Mouse (Mus musculus): ENCODE data around the gene Il1rap. TPM values are rescaled to one million over a fixed set of nuclear protein-coding genes. Genes with fewer than 3 reads are reported as not detected.

The Il1rap gene
- total and polyA plus RNA-seq, 3 experiments: 5.4 to 5.9 TPM; not detected in 1

- no peak overlapping the region for H3K27ac ChIP-seq (ENCODE audit: control insufficient read depth, low read depth, low read length)
- H3K27me3 ChIP-seq (ENCODE audit: control insufficient read depth in 1 of 2, insufficient read depth in 2 of 2, low read length in 2 of 2): no peaks in the 10 kb centered on the region
- H3K4me1 ChIP-seq (ENCODE audit: control insufficient read depth in 1 of 2, insufficient read depth in 2 of 2, low read length in 2 of 2): peaks cover 8 to 10% of the 10 kb centered on the region in 2 experiments
- H3K9me3 ChIP-seq (replicated peaks; ENCODE audit: insufficient read depth, low read length): no peaks in the 10 kb centered on the region
- peaks cover 0 to 13% of the 10 kb centered on the region in 2 experiments; a peak in 2 of 4 replicates for H3K36me3 ChIP-seq (ENCODE audit: control insufficient read depth in 1 of 2, insufficient read depth in 2 of 2, low read length in 2 of 2)
- H3K4me3 ChIP-seq (ENCODE audit: control insufficient read depth in 1 of 2, insufficient read depth in 1 of 2, low read depth in 2 of 2, low read length in 2 of 2): no peak overlapping the region
- H3K9ac ChIP-seq (ENCODE audit: control insufficient read depth, low read depth, low read length, poor library complexity, severe bottlenecking): no peak overlapping the region
- TF ChIP-seq SMC3 (IDR thresholded peaks at IDR 0.05; ENCODE audit: low read depth, low read length): no peak
- no peak for TF ChIP-seq MAZ (IDR thresholded peaks at IDR 0.05; ENCODE audit: low read depth, low read length)
- no peak for TF ChIP-seq EP300 (IDR thresholded peaks at IDR 0.05; ENCODE audit: low read depth in 1 of 2, low read length in 2 of 2)
- no peak for TF ChIP-seq KAT2A (conservative IDR thresholded peaks at IDR 0.05; ENCODE audit: low read depth, low read length)
- TF ChIP-seq HCFC1 (IDR thresholded peaks at IDR 0.05; ENCODE audit: low read depth, low read length): no peak
- TF ChIP-seq NRF1 (IDR thresholded peaks at IDR 0.05; ENCODE audit: insufficient read depth, low read depth, low read length, poor library complexity, severe bottlenecking): no peak
- no peak for TF ChIP-seq ZNF384 (IDR thresholded peaks at IDR 0.05; ENCODE audit: low read depth, low read length)
- no peaks in the 10 kb centered on the region for H3K79me2 ChIP-seq (ENCODE audit: control insufficient read depth, insufficient read depth, low read length, poor library complexity)
- no peak for DNase-seq (ENCODE audit: low read depth, low spot score)
These were observed 65.5 kb downstream of the Il1rap start for GRCm38 (mm10) chr16:26647036-26647435.

- no peaks in the 10 kb centered on the region for H3K36me3 ChIP-seq (ENCODE audit: control insufficient read depth in 1 of 2, insufficient read depth in 2 of 2, low read length in 2 of 2)
- H3K79me2 ChIP-seq (ENCODE audit: control insufficient read depth, insufficient read depth, low read length, poor library complexity): no peaks in the 10 kb centered on the region
- DNase-seq (ENCODE audit: low read depth, low spot score): no peak
- no peaks in the 10 kb centered on the region for H3K9me3 ChIP-seq (replicated peaks; ENCODE audit: insufficient read depth, low read length)
- no peak overlapping the region for H3K4me3 ChIP-seq (ENCODE audit: control insufficient read depth in 1 of 2, insufficient read depth in 1 of 2, low read depth in 2 of 2, low read length in 2 of 2)
- TF ChIP-seq NELFE (IDR thresholded peaks at IDR 0.05; ENCODE audit: low read depth, low read length): no peak
- no peak overlapping the region for H3K9ac ChIP-seq (ENCODE audit: control insufficient read depth, low read depth, low read length, poor library complexity, severe bottlenecking)
- no peak overlapping the region for H3K27ac ChIP-seq (ENCODE audit: control insufficient read depth, low read depth, low read length)
- no peaks in the 10 kb centered on the region for H3K27me3 ChIP-seq (ENCODE audit: control insufficient read depth in 1 of 2, insufficient read depth in 2 of 2, low read length in 2 of 2)
- no peaks in the 10 kb centered on the region for H3K4me1 ChIP-seq (ENCODE audit: control insufficient read depth in 1 of 2, insufficient read depth in 2 of 2, low read length in 2 of 2)
These were observed 81.4 kb downstream of the Il1rap start for GRCm38 (mm10) chr16:26662722-26663436.

DNA sequence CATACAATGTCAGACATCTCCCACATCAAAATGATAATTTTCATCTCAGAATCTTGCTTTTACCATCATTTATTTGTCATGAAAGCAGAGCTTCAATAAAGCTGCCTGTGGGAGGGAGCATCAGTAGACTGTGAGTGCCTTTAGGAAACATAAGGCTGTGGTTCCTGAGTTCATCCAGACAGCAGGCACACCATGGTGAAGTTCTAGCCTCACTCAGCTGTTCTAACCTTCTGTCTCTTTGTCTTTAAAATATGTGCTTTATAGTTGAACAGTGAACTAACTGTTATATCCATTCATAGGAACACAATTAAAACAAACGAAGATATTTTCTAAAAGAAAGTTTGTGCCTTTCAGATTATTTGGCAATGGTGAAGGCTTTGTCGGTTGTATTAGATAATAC is 84.9 kb downstream of the Il1rap start:
- no peak for DNase-seq (ENCODE audit: low read depth, low spot score)
- TF ChIP-seq CHD1 (IDR thresholded peaks at IDR 0.05; ENCODE audit: low read depth, low read length) (no peak), CHD2 (IDR thresholded peaks at IDR 0.05; ENCODE audit: low read length) (no peak), TAL1 (IDR thresholded peaks at IDR 0.05; ENCODE audit: low read length) (no peak), SMC3 (IDR thresholded peaks at IDR 0.05; ENCODE audit: low read depth, low read length) (no peak), NRF1 (IDR thresholded peaks at IDR 0.05; ENCODE audit: insufficient read depth, low read depth, low read length, poor library complexity, severe bottlenecking) (no peak), BHLHE40 (IDR thresholded peaks at IDR 0.05; ENCODE audit: borderline replicate concordance, low read depth, low read length) (no peak), MYC (IDR thresholded peaks at IDR 0.05; ENCODE audit: low read depth, low read length) (no peak), HCFC1 (IDR thresholded peaks at IDR 0.05; ENCODE audit: low read depth, low read length) (no peak), ETS1 (IDR thresholded peaks at IDR 0.05; ENCODE audit: low read depth, low read length) (no peak), EP300 (IDR thresholded peaks at IDR 0.05; ENCODE audit: low read depth in 1 of 2, low read length in 2 of 2) (no peak), RAD21 (IDR thresholded peaks at IDR 0.05; ENCODE audit: low read depth, low read length) (no peak), POLR2AphosphoS2 (IDR thresholded peaks at IDR 0.05; ENCODE audit: low read length) (no peak), E2F4 (IDR thresholded peaks at IDR 0.05; ENCODE audit: borderline replicate concordance, low read depth, low read length) (no peak), CTCF (IDR thresholded peaks at IDR 0.05 in 2 of 3, conservative IDR thresholded peaks at IDR 0.05 in 1 of 3; ENCODE audit: control insufficient read depth in 1 of 3, insufficient read depth in 1 of 3, low read depth in 2 of 3, low read length in 3 of 3, poor library complexity in 1 of 3, severe bottlenecking in 1 of 3) (no peak), MAZ (IDR thresholded peaks at IDR 0.05; ENCODE audit: low read depth, low read length) (no peak), ZC3H11A (IDR thresholded peaks at IDR 0.05; ENCODE audit: low read depth, low read length) (no peak), MAFK (IDR thresholded peaks at IDR 0.05; ENCODE audit: borderline replicate concordance, low read depth, low read length) (no peak), UBTF (IDR thresholded peaks at IDR 0.05; ENCODE audit: borderline replicate concordance, insufficient read depth, low read depth, low read length) (no peak), ZMIZ1 (IDR thresholded peaks at IDR 0.05; ENCODE audit: low read depth, low read length) (no peak)
- H3K27me3 ChIP-seq (ENCODE audit: control insufficient read depth in 1 of 2, insufficient read depth in 2 of 2, low read length in 2 of 2): no peaks in the 10 kb centered on the region
- H3K36me3 ChIP-seq (ENCODE audit: control insufficient read depth in 1 of 2, insufficient read depth in 2 of 2, low read length in 2 of 2): no peaks in the 10 kb centered on the region
- H3K27ac ChIP-seq (ENCODE audit: control insufficient read depth, low read depth, low read length): no peak overlapping the region
- no peaks in the 10 kb centered on the region for H3K9me3 ChIP-seq (replicated peaks; ENCODE audit: insufficient read depth, low read length)
- no peak overlapping the region for H3K9ac ChIP-seq (ENCODE audit: control insufficient read depth, low read depth, low read length, poor library complexity, severe bottlenecking)
- no peaks in the 10 kb centered on the region for H3K79me2 ChIP-seq (ENCODE audit: control insufficient read depth, insufficient read depth, low read length, poor library complexity)
- H3K4me1 ChIP-seq (ENCODE audit: control insufficient read depth in 1 of 2, insufficient read depth in 2 of 2, low read length in 2 of 2): no peaks in the 10 kb centered on the region
- no peak overlapping the region for H3K4me3 ChIP-seq (ENCODE audit: control insufficient read depth in 1 of 2, insufficient read depth in 1 of 2, low read depth in 2 of 2, low read length in 2 of 2)

All from MEL (cell line).